Mouse (Mus musculus) right cerebral cortex, postnatal 36 days (tissue): ENCODE measurements around the gene Rfpl4.
A peak's percentile ranks its signal among the peaks of the same experiment; 100 is the strongest.
"Not testable (repeated sequence)": the region's sequence is repeated elsewhere in the genome, so short reads cannot be mapped to it uniquely, and the experiment has no call there.

Experiments used
- DNase-seq, 2 experiments: peaks; one replicate each; pipeline ENCODE4 v3.0.0; 2022; ENCODE audit warnings: low spot score in 2 of 2, mixed read lengths in 1 of 2

The Rfpl4 gene

GRCm38 (mm10) chr7:5116850-5117249 lies at the start of gene Rfpl4:
Gene Rfpl4 (minus strand): TSS chr7:5116950.
- no peak for DNase-seq

GRCm38 (mm10) chr7:5149570-5149969 lies 32.8 kb upstream of the Rfpl4 start, which contains the start of gene Vmn1r55:
Gene Vmn1r55 (minus strand): TSS chr7:5149670.
- not testable (repeated sequence) for DNase-seq

- peak; percentile 42 to 66 for DNase-seq
Measured at GRCm38 (mm10) chr7:5125549-5126406, 9.0 kb upstream of the Rfpl4 start, which contains the start of gene Rasl2-9. Gene Rasl2-9 (minus strand): TSS chr7:5125950.

DNA sequence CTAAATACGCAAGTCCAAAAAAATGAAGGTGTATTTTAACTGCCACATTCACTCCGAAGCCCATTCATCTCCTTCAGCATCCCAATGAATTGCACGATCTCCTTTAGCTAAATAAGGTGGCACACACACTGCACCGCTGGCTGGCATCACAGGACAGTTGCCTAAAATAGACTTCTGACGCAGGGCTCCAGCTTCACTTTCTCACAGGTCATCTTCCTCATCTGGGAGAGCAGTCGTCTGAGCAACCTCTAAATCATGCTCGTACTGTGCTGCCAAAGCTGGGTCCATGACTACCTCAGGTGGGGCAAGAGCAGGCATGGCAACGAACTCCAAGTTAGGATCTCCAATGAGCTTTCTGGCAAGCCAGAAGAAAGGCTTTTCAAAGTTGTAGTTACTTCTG lies 8.3 kb upstream of the Rfpl4 start:
- DNase-seq = no peak

DNA sequence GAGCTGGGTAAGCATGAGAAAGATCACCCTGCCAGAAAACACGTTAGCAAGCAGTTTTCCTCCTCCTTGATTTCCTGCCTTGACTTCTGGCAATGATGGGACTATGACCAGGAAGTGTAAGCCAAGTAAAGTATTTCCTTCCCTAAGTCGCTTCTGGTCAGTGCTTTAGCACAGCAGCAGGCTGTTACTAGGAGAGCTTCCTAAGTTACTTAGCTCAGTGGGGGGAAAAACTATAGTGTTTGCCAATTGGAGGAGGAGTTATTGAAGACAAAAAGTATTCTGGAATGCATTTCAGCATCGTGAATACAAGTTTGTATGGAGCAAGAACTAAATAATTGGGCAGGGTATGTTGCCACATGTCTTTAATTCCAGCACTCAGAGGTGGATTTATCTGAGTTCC lies 4.0 kb downstream of the Rfpl4 start:
- DNase-seq = no peak

DNA sequence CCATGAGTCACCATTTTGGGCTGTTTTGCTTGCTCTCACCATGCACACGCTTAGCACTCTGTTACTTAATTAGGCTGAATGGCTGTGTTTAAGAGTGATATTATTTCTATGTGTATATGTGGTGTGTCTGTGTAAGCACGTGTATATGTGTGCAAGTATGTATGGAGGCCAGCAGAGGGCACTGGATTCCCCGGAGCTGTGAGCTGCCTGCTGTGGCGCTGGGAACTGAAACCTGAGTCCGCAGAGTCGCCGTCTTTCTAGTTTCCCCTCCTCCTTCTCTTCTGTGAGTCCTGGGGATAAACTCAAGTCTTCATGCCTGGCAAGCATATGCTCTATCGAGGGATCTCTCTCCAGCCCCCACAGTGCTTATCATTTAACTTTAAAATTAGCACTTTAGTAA lies 7.4 kb downstream of the Rfpl4 start:
- no peak for DNase-seq

DNA sequence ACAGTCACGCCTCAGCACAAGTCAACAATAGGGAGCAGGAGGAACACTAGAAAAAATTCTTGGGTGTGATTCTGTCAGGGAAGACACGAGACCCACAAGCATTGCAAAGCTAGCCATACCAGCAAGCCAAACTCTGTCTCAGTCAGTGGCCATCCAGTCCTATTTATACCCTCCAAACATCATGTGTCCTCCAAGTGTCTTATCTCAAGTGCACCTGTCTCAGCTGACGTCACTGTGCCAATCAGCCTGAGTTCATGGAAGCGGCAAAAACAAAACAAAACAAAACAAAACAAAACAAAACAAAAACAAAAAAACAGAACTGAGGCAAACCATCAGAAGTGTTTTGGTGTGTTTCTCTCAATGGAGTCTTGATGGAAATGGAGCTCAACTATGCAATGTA lies 8.5 kb downstream of the Rfpl4 start:
- no peak for DNase-seq

- DNase-seq = no peak
Measured at GRCm38 (mm10) chr7:5102564-5102963, 14.2 kb downstream of the Rfpl4 start.

- DNase-seq = no peak
Measured at GRCm38 (mm10) chr7:5101066-5101663, 15.6 kb downstream of the Rfpl4 start.

- no peak for DNase-seq
Measured at GRCm38 (mm10) chr7:5099796-5100195, 17.0 kb downstream of the Rfpl4 start.

DNA sequence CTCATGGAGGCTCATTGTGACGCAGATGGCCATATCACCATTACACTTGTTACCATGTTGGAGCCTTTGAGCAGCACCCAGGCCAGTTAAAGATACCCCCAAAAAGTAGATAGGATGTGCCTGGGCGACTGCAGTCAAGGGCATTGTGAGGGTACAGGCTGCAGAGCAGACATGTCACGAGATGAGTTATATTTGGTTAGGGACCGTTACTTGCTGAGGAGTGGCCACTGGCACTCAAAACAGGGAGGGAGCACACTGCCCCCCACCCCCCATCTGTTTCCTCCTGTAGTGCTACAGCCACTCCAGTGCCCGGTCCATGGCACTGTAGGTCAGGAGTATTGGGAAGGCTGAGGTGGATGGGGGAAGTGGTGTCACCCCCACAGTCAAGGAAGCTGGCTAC lies 18.0 kb downstream of the Rfpl4 start:
- no peak for DNase-seq

GRCm38 (mm10) chr7:5092831-5093510 lies 23.8 kb downstream of the Rfpl4 start:
- peak in 1 of 2 experiments; percentile 45 for DNase-seq

- DNase-seq = no peak
Measured at GRCm38 (mm10) chr7:5092381-5092780, 24.4 kb downstream of the Rfpl4 start.

GRCm38 (mm10) chr7:5091008-5091728 lies 25.6 kb downstream of the Rfpl4 start:
- peak; percentile 49 to 69 for DNase-seq

- DNase-seq = peak; percentile 53 to 73
Measured at GRCm38 (mm10) chr7:5089853-5090252, 26.9 kb downstream of the Rfpl4 start.

GRCm38 (mm10) chr7:5087886-5088285 lies 28.9 kb downstream of the Rfpl4 start:
- no peak for DNase-seq

GRCm38 (mm10) chr7:5086921-5087440 lies 29.8 kb downstream of the Rfpl4 start:
- DNase-seq = no peak

- DNase-seq = no peak
Measured at GRCm38 (mm10) chr7:5085512-5085911, 31.2 kb downstream of the Rfpl4 start.

DNA sequence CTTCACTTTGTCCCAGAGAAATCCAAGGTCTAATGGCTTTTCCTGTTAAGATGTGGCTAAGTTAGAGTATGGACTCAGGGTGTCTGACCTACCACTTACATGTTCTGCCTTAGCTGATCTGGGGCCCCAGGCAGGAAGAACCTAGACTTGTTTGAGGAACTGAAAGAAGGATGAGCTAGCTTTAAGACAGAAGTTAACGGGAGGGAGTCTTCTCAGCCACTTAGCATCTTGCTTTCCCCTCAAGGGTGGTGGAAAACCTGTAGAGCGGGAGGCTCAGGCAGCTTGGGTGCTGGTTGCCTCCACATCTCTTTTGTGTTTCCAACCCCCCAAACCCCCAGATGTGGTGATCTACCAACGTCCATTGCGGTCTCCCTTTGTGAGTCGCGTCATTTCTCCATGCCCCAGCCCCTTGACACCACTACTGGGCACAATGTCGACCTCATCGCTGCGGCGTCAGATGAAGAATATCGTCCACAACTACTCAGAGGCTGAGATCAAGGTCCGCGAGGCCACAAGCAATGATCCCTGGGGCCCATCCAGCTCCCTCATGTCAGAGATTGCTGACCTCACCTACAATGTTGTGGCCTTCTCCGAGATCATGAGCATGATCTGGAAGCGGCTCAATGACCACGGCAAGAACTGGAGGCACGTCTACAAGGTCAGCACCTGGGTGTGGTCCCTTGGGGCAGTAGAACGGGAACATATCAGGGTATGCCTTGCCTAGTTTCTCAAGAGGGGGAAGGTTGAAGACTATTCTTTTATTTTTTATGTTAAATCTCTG lies 33.2 kb downstream of the Rfpl4 start:
- DNase-seq = no peak

DNA sequence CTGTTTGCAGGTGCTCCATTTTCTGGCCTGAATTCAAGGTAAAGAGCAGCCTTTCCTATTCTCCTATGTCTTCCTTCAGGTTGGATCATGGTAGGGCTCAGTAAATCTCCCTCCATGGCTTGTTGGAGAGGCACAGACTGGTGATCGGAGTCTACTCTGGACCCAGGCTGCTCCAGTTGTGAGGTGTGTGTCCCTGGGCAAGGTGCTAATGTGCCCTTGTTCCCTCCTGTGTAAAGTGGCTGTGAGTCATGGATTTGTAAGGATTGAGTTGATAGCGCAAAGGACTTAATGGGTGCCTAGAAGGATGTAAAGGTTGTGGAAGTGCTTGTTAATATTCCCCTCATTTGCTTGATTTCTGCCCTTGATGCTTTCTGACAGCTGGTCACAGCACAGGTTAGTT lies 34.8 kb downstream of the Rfpl4 start:
- no peak for DNase-seq

- no peak for DNase-seq
Measured at GRCm38 (mm10) chr7:5081241-5081640, 35.5 kb downstream of the Rfpl4 start.
